Mouse (Mus musculus) liver, embryonic 14.5 days (tissue): Measurements from ENCODE around the gene Cfap99. TPM values are rescaled to one million over a fixed set of nuclear protein-coding genes. Genes with fewer than 3 reads are reported as not detected.

Experiments
- ATAC-seq: fragments of 200-750 bp; cut with Nextera tagmentation; 2 replicates; pipeline ENCODE4 v1.8.0; 2017; ENCODE audit warnings: moderate number of reproducible peaks, mild to moderate bottlenecking, moderate library complexity; ENCODE audit not compliant: insufficient read depth
- DNase-seq, 3 experiments: peaks; one replicate each; pipeline ENCODE4 v3.0.0-alpha.2; 2012 to 2013; ENCODE audit warnings: low read depth in 3 of 3, low spot score in 3 of 3
- H3K27ac ChIP-seq: fragments of 300-500 bp; sonication (generic); 2 replicates; pipeline ENCODE4 v1.5.1; 2014; ENCODE audit warnings: moderate library complexity, mild to moderate bottlenecking, control low read depth, inconsistent platforms
- H3K27me3 ChIP-seq: fragments of 300-500 bp; sonication (generic); 2 replicates; pipeline ENCODE4 v1.6.1; 2014; ENCODE audit warnings: mild to moderate bottlenecking, low read length, moderate library complexity; ENCODE audit not compliant: control insufficient read depth, insufficient read depth
- H3K36me3 ChIP-seq: fragments of 300-500 bp; sonication (generic); replicated peaks from 2 replicates; pipeline ENCODE4 v1.6.1; 2014; ENCODE audit warnings: low read depth; ENCODE audit not compliant: control insufficient read depth, insufficient read depth
- H3K4me1 ChIP-seq, 2 experiments: fragments of 200-500 bp in 1 of 2; fragments of 300-500 bp in 1 of 2; sonication (generic) in 1 of 2; replicated peaks; 2 replicates each; pipeline ENCODE4 v1.6.1; 2012 to 2014; ENCODE audit warnings: antibody characterized with exemption in 1 of 2, inconsistent platforms in 1 of 2, low read length in 1 of 2; ENCODE audit not compliant: control insufficient read depth in 2 of 2, insufficient read depth in 2 of 2
- H3K4me2 ChIP-seq: fragments of 300-500 bp; sonication (generic); 2 replicates; pipeline ENCODE4 v1.6.1; 2014; ENCODE audit warnings: low read depth, mild to moderate bottlenecking, control low read depth, moderate library complexity
- H3K4me3 ChIP-seq, 2 experiments: fragments of 200-500 bp in 1 of 2; fragments of 300-500 bp in 1 of 2; sonication (generic) in 1 of 2; 2 replicates each; pipeline ENCODE4 v1.5.1; 2012 to 2014; ENCODE audit warnings: low read depth in 2 of 2, low read length in 2 of 2, mild to moderate bottlenecking in 2 of 2, control low read depth in 1 of 2, inconsistent platforms in 1 of 2, moderate library complexity in 1 of 2; ENCODE audit not compliant: insufficient read depth in 1 of 2
- H3K9ac ChIP-seq: fragments of 300-500 bp; sonication (generic); replicated peaks from 2 replicates; pipeline ENCODE4 v1.6.1; 2014; ENCODE audit warnings: mild to moderate bottlenecking, control low read depth, moderate library complexity
- H3K9me3 ChIP-seq: fragments of 300-500 bp; sonication (generic); 2 replicates; pipeline ENCODE4 v1.6.1; 2016; ENCODE audit warnings: low read length, mixed read lengths; ENCODE audit not compliant: control insufficient read depth
- CTCF ChIP-seq: IDR thresholded peaks from 2 replicates; pipeline ENCODE4 v1.5.1; 2016; ENCODE audit warnings: antibody characterized with exemption, low read depth, control low read depth
- EP300 ChIP-seq: IDR thresholded peaks from 2 replicates; pipeline ENCODE4 v1.6.1; 2016; ENCODE audit warnings: antibody characterized with exemption, low read depth
- WGBS: fragments of 180-500 bp; shearing (Covaris S2); extraction: QIAGEN DNeasy Blood & Tissue Kit; methylation state at CpG from one replicate; pipeline ENCODE4 v1.1.7; 2014; ENCODE audit not compliant: insufficient replicate concordance; 5-methylcytosine and 5-hydroxymethylcytosine counted together
- polyA plus RNA-seq, 2 experiments: library from polyadenylated mRNA; depleted of rRNA in 1 of 2; stranded (reverse) in 1 of 2; unstranded in 1 of 2; fragments of >200 nt; fragmentation: Nextera tagmentation in 1 of 2; extraction: Ambion mirVana in 1 of 2; gene quantifications; 2 replicates each; pipeline versions ENCODE4 v1.2.1 to v1.2.3; 2012 to 2014

Gene Cfap99
- polyA plus RNA-seq, 2 experiments, result not detected

GRCm38 (mm10) chr5:34335539-34336096, 47.2 kb downstream of the Cfap99 start:
- Histone ChIP-seq H3K9me3 (no peaks in the 10 kb centered on the region), H3K4me3 (peak overlapping the region; percentile 88 to 99), H3K27ac (peak overlapping the region; percentile 70), H3K4me2 (peak overlapping the region; percentile 94), H3K9ac (peak overlapping the region; percentile 98), H3K4me1 (peaks cover 11 to 14% of the 10 kb centered on the region in 2 experiments), H3K36me3 (peaks cover 4% of the 10 kb centered on the region; the same call in 1 of the 2 replicates), H3K27me3 (no peaks in the 10 kb centered on the region)
- under 1% methylated on average over 21 of the region's 21 CpGs for WGBS
- ATAC-seq (peak; percentile 48), DNase-seq (peak; percentile 9 to 29 (median 13))
- TF ChIP-seq EP300, result no peak

GRCm38 (mm10) chr5:34336097-34336774, 47.8 kb downstream of the Cfap99 start, which contains the start of gene Rnf4:
Gene Rnf4 (plus strand): TSS chr5:34336289.
- Histone ChIP-seq H3K36me3 (peaks cover 4% of the 10 kb centered on the region; the same call in 1 of the 2 replicates), H3K27ac (peak within 1 kb of the TSS; percentile 94), H3K4me3 (peak within 1 kb of the TSS; percentile 88 to 99), H3K9ac (peak within 1 kb of the TSS; percentile 100), H3K27me3 (no peaks in the 10 kb centered on the region), H3K9me3 (no peaks in the 10 kb centered on the region), H3K4me1 (peaks cover 11 to 14% of the 10 kb centered on the region in 2 experiments), H3K4me2 (peak within 1 kb of the TSS; percentile 94)
- DNase-seq (peak; percentile 97 to 98 (median 97)), ATAC-seq (peak; percentile 95)
- under 1% methylated on average over 66 of the region's 67 CpGs for WGBS
- TF ChIP-seq EP300 (peak; percentile 67), CTCF (no peak)

- peak overlapping the region; percentile 88 to 99 for H3K4me3 ChIP-seq
- H3K4me1 ChIP-seq, result peaks cover 11 to 14% of the 10 kb centered on the region in 2 experiments
- H3K9ac ChIP-seq, result peak overlapping the region; percentile 100
- peak overlapping the region; percentile 94 for H3K27ac ChIP-seq
- no peaks in the 10 kb centered on the region for H3K9me3 ChIP-seq
- TF ChIP-seq EP300, result no peak
- TF ChIP-seq CTCF, result no peak
- peak overlapping the region; percentile 94 for H3K4me2 ChIP-seq
- peak; percentile 53 for ATAC-seq
- H3K27me3 ChIP-seq, result no peaks in the 10 kb centered on the region
- peak; percentile 52 to 59 (median 57) for DNase-seq
- H3K36me3 ChIP-seq, result peaks cover 4% of the 10 kb centered on the region; the same call in 1 of the 2 replicates
- WGBS, result under 1% methylated on average over 42 of the region's 42 CpGs
Measured at GRCm38 (mm10) chr5:34336775-34337450, 48.5 kb downstream of the Cfap99 start.

GRCm38 (mm10) chr5:34340246-34340645, 51.8 kb downstream of the Cfap99 start:
- Histone ChIP-seq H3K4me2 (no peak overlapping the region), H3K9ac (no peak overlapping the region), H3K4me1 (peaks cover 11 to 14% of the 10 kb centered on the region in 2 experiments), H3K27me3 (no peaks in the 10 kb centered on the region), H3K36me3 (peaks cover 28% of the 10 kb centered on the region), H3K9me3 (no peaks in the 10 kb centered on the region), H3K27ac (no peak overlapping the region), H3K4me3 (no peak overlapping the region)
- 66% methylated on average over 6 of the region's 6 CpGs for WGBS
- DNase-seq, result no peak
- ATAC-seq, result no peak
- TF ChIP-seq EP300 (no peak), CTCF (no peak)
